Mouse (Mus musculus): ENCODE data around the gene Nif3l1.

DNA sequence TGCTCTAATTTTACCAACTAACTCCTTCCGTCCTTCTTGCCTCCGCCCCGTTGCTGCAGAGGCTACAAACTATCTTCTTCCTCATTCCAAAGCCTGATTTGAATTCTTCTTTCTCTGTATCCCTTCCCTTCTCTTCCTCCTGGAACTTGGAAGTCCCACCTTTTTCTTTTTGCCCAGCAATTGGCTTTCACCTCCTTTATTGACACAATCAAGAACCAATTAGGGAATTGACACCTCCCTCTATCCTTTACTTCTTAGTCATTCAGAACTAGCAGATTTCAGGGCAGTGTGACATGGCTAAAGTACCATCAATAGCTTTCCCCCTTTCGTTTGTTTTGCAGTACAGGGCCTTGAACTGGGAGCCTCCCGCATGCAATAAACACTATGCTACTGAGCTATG is 13.2 kb downstream of the Nif3l1 start:
- TF ChIP-seq CTCF (IDR thresholded peaks at IDR 0.05; ENCODE audit: insufficient read depth, low read depth, low read length), result no peak
- no peak for TF ChIP-seq POLR2A (IDR thresholded peaks at IDR 0.05; ENCODE audit: insufficient read depth, low read depth, low read length)

All from olfactory bulb, adult 2 months (tissue).